Mouse (Mus musculus) erythroblast, embryonic 14.5 days (primary cell): ENCODE data around the gene Prr22. TPM values are rescaled to one million over a fixed set of nuclear protein-coding genes. Genes with fewer than 3 reads are reported as not detected.

Source experiments
- H3K27me3 ChIP-seq: 2 replicates; pipeline ENCODE4 v1.6.1; 2012; ENCODE audit warnings: inconsistent platforms; ENCODE audit not compliant: control insufficient read depth
- H3K36me3 ChIP-seq: 2 replicates; pipeline ENCODE4 v1.6.1; 2012; ENCODE audit warnings: mild to moderate bottlenecking, inconsistent platforms; ENCODE audit not compliant: control insufficient read depth
- H3K4me1 ChIP-seq: 2 replicates; pipeline ENCODE4 v1.6.1; 2012; ENCODE audit warnings: inconsistent platforms; ENCODE audit not compliant: control insufficient read depth
- H3K4me3 ChIP-seq: replicated peaks from 2 replicates; pipeline ENCODE3; 2012; ENCODE audit warnings: moderate library complexity, mild to moderate bottlenecking, inconsistent platforms
- H3K9me3 ChIP-seq: 2 replicates; pipeline ENCODE4 v1.6.1; 2012; ENCODE audit warnings: low read length, inconsistent platforms, mixed read lengths; ENCODE audit not compliant: control insufficient read depth
- GATA1 ChIP-seq: IDR thresholded peaks from 2 replicates; pipeline ENCODE4 v1.6.1; 2012; ENCODE audit warnings: low read length, inconsistent platforms, mixed read lengths
- TAL1 ChIP-seq: IDR thresholded peaks from 3 replicates; pipeline ENCODE4 v1.6.1; 2012; ENCODE audit warnings: low read length, inconsistent platforms, mixed read lengths
- polyA plus RNA-seq: library from polyadenylated mRNA; stranded (reverse); fragments of >175 nt; gene quantifications from 2 replicates; pipeline ENCODE4 v1.2.3, GENCODE M21; 2012

The Prr22 gene
- polyA plus RNA-seq, 1 experiment = 0.78 TPM

DNA sequence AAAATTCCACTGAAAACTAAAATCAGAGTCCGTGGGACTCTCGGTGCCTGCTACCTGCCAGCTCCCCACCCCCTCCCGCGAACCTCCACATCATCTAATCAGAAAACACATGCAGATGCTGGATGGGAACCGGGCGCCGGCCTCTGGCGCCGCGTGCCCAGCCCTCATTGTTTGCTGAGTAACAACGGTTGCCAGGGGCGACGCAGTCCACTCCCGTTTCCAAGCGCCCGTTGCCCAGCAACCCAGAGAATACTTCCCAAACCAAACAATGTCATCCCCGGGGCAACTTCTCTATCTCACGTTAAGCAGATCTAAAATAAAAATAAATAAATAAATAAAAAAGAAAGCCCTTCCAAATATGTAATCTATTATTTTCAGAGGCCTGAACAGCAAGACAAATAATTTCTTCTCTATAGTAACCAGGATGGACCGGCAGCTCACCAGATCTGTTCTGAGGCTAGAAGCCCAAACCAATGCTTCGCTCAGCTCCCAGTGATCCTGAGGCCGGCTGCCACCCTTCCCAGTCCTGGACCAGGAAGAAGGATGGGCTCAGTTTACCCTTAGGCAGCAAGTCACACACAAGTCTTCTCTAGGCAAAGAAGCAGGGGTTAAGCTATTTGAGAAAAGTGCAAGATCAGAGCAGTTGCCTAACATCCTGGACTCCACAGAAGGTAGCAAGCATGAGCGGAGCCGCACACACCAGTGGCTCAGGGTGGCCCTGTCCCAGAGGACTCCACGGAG is 44.4 kb downstream of the Prr22 start:
- Histone ChIP-seq H3K9me3 (no peaks in the 10 kb centered on the region), H3K4me1 (peaks cover 89% of the 10 kb centered on the region), H3K27me3 (no peaks in the 10 kb centered on the region), H3K4me3 (no peak overlapping the region), H3K36me3 (peaks cover 88% of the 10 kb centered on the region)
- TF ChIP-seq GATA1 (no peak), TAL1 (no peak)

DNA sequence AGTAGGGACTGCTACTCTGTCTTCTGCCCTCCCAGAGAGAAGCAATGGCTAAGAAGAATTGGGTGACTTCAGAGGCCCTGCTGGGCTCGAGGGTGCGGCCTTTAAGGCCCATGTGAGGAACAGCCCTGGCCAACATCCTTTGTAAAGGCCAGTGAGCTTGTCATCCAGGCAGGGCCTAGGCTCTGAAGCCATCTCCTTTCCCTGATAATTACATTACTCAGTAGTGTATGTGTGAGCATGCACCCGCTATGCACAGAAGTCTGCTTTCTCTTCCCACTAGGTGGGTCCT is 45.0 kb downstream of the Prr22 start:
- no peaks in the 10 kb centered on the region for H3K9me3 ChIP-seq
- H3K27me3 ChIP-seq = no peaks in the 10 kb centered on the region
- peaks cover 89% of the 10 kb centered on the region for H3K4me1 ChIP-seq
- no peak for TF ChIP-seq TAL1
- TF ChIP-seq GATA1 = no peak
- no peak overlapping the region for H3K4me3 ChIP-seq
- H3K36me3 ChIP-seq = peaks cover 88% of the 10 kb centered on the region

DNA sequence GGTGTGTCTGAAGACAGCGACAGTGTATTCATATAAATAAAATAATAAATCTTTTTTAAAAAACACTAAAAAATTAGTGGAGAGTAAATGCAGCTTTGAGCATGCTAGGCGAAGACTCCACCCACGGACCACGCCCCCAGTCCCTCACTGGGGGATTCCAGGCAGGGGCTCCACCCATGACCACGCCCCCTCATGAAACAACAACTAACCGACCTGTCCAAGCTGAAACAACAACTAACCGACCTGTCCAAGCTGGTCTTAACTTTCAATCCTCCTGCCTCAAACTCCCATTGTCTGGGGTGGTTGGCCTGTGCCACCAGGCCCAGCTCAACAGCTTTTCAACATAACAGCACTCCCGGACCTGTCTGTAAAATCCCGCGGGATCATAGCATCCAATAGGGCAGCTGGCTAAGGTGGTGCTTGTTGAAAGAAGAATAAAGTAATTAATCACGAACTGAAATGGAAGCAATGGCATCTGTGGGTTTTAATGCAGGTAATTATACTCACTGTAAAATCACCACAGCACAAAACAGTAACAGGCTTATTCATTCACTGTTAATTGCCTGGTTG is 48.1 kb downstream of the Prr22 start:
- H3K36me3 ChIP-seq = peaks cover 87% of the 10 kb centered on the region
- no peak for TF ChIP-seq TAL1
- TF ChIP-seq GATA1 = no peak
- H3K9me3 ChIP-seq = no peaks in the 10 kb centered on the region
- peaks cover 86% of the 10 kb centered on the region for H3K4me1 ChIP-seq
- peak overlapping the region; percentile 52 for H3K4me3 ChIP-seq
- H3K27me3 ChIP-seq = no peaks in the 10 kb centered on the region

DNA sequence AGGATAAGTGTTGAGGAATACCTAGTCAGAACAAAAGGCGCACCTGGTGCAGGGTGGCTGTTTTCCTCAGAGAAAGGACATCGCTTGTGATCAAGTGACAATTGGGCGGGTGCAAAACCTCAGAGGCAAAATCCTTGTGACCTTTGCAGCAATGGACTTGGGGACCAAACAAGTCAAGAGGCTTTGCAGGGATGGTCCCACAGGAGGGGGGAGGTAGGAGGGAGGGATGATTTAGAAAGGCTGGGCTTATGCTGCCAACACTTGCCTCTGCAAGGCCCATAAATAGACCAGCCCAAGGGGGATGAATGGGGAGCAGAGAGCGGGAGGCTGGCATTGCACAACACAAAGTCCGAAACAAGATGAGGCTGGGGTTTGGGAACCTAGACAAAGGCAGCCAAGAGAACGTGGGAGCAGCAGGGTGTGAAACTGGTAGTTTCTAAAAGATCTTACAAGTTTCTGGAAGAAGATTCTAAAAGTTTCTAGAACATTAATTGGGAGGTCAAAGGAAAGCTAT is 49.0 kb downstream of the Prr22 start:
- TF ChIP-seq TAL1 (no peak), GATA1 (no peak)
- Histone ChIP-seq H3K27me3 (no peaks in the 10 kb centered on the region), H3K4me1 (peaks cover 87% of the 10 kb centered on the region), H3K4me3 (no peak overlapping the region), H3K9me3 (no peaks in the 10 kb centered on the region), H3K36me3 (peaks cover 89% of the 10 kb centered on the region)

DNA sequence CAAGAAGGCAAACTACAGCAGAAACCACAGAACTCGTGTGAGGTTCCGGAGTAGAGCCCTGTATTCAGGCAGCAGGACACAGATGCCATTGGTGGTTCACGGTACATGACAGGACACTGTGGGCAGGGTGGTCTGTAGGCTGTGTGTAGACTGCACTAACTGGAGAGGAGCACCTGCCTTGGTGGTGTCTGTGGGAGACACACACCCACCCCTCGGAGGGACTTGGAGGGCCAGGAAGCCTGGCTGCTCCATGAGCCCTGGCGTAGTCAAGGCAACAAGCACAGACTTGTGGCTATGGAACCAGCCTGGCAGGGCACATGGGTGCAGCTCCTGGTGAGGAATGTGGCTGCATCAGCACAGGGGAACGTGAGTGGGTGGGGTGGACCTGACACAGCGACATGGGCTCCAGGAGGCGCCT is 49.7 kb downstream of the Prr22 start:
- Histone ChIP-seq H3K27me3 (no peaks in the 10 kb centered on the region), H3K36me3 (peaks cover 92% of the 10 kb centered on the region), H3K9me3 (no peaks in the 10 kb centered on the region), H3K4me1 (peaks cover 88% of the 10 kb centered on the region), H3K4me3 (no peak overlapping the region)
- TF ChIP-seq GATA1 (no peak), TAL1 (no peak)

Other genes with a start within 250 kb of the Prr22 start
- 0.04 and 0.10 TPM in 2 replicates for gene Gm20219, start 215.9 kb upstream of the Prr22 start, polyA plus RNA-seq
- gene Safb2, start 185.7 kb upstream of the Prr22 start, polyA plus RNA-seq = 26.3 and 27.6 TPM in 2 replicates
- gene Safb, start 185.4 kb upstream of the Prr22 start, polyA plus RNA-seq = 27.9 and 29.6 TPM in 2 replicates
- 21.4 and 25.5 TPM in 2 replicates for gene 2410015M20Rik, start 160.5 kb upstream of the Prr22 start, polyA plus RNA-seq
- 810 and 1,011 TPM in 2 replicates for gene Rpl36, start 156.8 kb upstream of the Prr22 start, polyA plus RNA-seq
- 6.7 TPM in 2 replicates for gene Lonp1, start 143.4 kb upstream of the Prr22 start, polyA plus RNA-seq
- gene Catsperd, start 142.1 kb upstream of the Prr22 start, polyA plus RNA-seq = not detected in 2 replicates
- 16.4 and 17.4 TPM in 2 replicates for gene Ranbp3, start 97.0 kb upstream of the Prr22 start, polyA plus RNA-seq
- 70.5 and 83.1 TPM in 2 replicates for gene Ndufa11, start 52.5 kb upstream of the Prr22 start, polyA plus RNA-seq
- gene Vmac, start 52.2 kb upstream of the Prr22 start, polyA plus RNA-seq = 0.22 and 0.55 TPM in 2 replicates
- gene Nrtn, start 12.7 kb upstream of the Prr22 start, polyA plus RNA-seq = 1.4 and 2.2 TPM in 2 replicates
- 2.7 and 3.2 TPM in 2 replicates for gene Dus3l, start 5.5 kb upstream of the Prr22 start, polyA plus RNA-seq
- gene Rfx2, start 60.8 kb downstream of the Prr22 start, polyA plus RNA-seq = 26.9 and 29.2 TPM in 2 replicates
- not detected in 2 replicates for gene Acsbg2, start 104.2 kb downstream of the Prr22 start, polyA plus RNA-seq
- not detected in 2 replicates for gene 1700061G19Rik, start 105.2 kb downstream of the Prr22 start, polyA plus RNA-seq
- gene Mllt1, start 165.2 kb downstream of the Prr22 start, polyA plus RNA-seq = 5.1 and 5.8 TPM in 2 replicates
- gene Acer1, start 211.9 kb downstream of the Prr22 start, polyA plus RNA-seq = 0.01 TPM in 1 of 2 replicates, not detected in the other
- gene Clpp, start 220.1 kb downstream of the Prr22 start, polyA plus RNA-seq = 12.3 and 14.6 TPM in 2 replicates
- gene Alkbh7, start 227.1 kb downstream of the Prr22 start, polyA plus RNA-seq = 2.1 and 2.9 TPM in 2 replicates
- gene Pspn, start 229.8 kb downstream of the Prr22 start, polyA plus RNA-seq = not detected in 2 replicates
- 31.9 and 32.9 TPM in 2 replicates for gene Gtf2f1, start 241.0 kb downstream of the Prr22 start, polyA plus RNA-seq
- not detected in 2 replicates for gene Gm17949, start 241.2 kb downstream of the Prr22 start, polyA plus RNA-seq